Mouse (Mus musculus) hematopoietic multipotent progenitor cell, adult 10-12 weeks (in vitro differentiated cells): ENCODE measurements around the gene March5. TPM values are rescaled to one million over a fixed set of nuclear protein-coding genes. Genes with fewer than 3 reads are reported as not detected.

ENCODE experiments used
- polyA plus RNA-seq: library from polyadenylated mRNA; stranded (reverse); fragments of >175 nt; gene quantifications from 2 replicates; pipeline ENCODE4 v1.2.3, GENCODE M21; 2012; ENCODE audit warnings: low replicate concordance

March5 gene
- polyA plus RNA-seq: 32.8 and 56.9 TPM in 2 replicates

DNA sequence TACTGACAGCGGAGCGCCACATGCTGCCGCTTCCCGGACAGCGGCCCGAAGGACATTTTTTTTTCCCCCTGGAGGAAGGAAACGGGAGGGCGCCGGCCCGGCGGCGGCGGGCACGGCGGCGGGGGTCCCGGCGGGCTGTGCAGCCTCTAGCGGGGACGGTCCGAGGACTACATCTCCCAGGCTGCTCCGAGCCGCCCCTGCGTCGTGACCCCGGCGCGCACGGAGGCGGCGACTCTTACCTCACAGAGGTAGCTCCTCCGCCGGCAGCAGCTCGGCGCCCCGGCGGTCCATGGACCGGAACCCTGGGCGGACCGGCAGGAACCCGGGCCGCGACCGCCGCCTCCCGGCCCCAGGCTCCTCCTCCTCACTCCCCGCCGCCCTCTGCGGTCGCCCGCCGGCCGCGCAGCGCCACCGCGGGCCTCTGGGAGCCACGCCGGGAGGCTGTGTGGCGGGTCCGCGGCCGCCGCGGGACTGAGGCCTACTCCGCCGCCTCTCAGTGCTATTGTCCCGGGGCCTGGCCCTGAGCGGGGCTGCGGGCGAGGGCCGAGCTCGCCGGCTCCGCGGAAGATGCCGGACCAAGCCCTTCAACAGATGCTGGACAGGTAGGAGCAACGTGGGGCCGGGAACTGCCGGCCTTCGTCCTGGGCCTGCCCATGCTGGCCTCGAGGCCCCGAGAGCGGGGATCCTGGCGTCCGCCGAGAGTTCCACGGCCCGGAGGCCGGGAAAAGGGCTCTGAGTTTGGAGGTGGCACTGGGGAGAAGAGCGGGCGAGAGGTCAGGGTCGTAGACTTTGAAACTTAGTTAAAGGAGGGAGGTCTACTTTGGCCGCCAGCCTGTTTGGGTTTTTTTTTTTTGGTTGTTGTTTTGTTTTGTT is at the start of gene March5:
Gene March5 (plus strand): TSS at position 241 of the 873 bp plus-strand sequence.

DNA sequence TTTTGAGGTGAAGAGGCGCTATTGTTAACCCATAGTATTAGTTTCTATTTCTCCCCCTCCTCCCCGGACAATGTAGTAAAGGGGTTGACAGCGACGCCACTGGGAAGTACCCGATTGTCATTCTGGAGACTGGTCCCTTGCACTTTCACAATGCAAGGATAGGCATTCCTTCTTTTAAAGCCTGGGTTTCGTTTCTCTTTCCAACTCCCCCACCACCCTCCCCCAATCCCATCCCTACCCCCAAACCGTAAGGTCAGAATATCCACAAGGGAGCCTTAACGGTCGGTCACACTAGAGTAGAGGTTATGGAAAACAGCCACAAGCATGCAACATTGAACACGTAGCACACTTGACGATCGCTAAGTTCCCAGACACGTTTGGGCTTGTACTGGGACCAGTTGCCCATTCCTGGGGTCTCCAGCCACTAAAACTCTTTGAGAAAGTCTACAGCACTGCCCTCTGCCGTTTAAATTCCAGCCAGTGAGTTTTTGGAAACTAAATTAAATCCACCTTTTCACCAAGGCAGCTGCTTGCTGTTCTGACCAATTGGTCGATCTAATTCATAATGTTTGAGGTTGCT is 923 bp downstream of the March5 start, which contains the start of gene Cpeb3:
Gene Cpeb3 (minus strand): TSS at position 426 of the 580 bp plus-strand sequence.

Other genes with a start within 250 kb of the March5 start
- gene Cpeb3, start 1.1 kb downstream of the March5 start, polyA plus RNA-seq: 8.4 and 8.7 TPM in 2 replicates
- 2.8 and 4.2 TPM in 2 replicates for gene Ide, start 130.3 kb downstream of the March5 start, polyA plus RNA-seq
- gene Kif11, start 168.9 kb downstream of the March5 start, polyA plus RNA-seq: 0.75 and 1.8 TPM in 2 replicates
- gene Hhex, start 227.3 kb downstream of the March5 start, polyA plus RNA-seq: 139 and 409 TPM in 2 replicates